Mouse (Mus musculus) olfactory bulb, adult 2 months (tissue): Measurements from ENCODE around the gene Xpc.

Experiments used
- CTCF ChIP-seq: fragments of 200-500 bp; IDR thresholded peaks from 2 replicates; pipeline ENCODE4 v1.5.1; 2012; ENCODE audit warnings: low read depth, mild to moderate bottlenecking, low read length, moderate library complexity; ENCODE audit not compliant: insufficient read depth
- POLR2A ChIP-seq: fragments of 200-500 bp; IDR thresholded peaks from 2 replicates; pipeline ENCODE4 v1.6.1; 2012; ENCODE audit warnings: mild to moderate bottlenecking, low read depth, low read length, moderate library complexity; ENCODE audit not compliant: insufficient read depth

DNA sequence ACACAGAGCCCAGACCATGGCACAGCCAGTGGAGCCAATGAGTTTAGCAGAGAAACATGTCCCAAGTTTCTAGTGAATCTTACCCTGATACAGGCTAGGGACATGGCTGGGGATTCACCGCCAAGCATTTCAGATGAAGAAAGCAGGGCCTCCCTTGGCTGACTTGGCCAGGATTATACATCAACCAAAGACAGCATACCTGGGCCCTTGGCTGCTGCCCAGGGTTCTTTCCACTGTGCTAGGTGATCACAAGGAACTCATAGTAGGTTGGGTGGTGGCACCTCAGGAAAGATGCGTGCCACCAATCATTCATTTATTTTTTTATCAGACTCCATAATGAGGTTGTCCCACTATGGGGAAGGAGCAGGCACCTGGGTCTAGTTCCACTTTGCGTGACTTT is 44.5 kb upstream of the Xpc start:
- no peak for TF ChIP-seq POLR2A
- TF ChIP-seq CTCF = no peak
